Mouse (Mus musculus): ENCODE measurements around the gene Tyms.
"Not testable (repeated sequence)": the region's sequence is repeated elsewhere in the genome, so short reads cannot be mapped to it uniquely, and the experiment has no call there.

Gene Tyms

DNA sequence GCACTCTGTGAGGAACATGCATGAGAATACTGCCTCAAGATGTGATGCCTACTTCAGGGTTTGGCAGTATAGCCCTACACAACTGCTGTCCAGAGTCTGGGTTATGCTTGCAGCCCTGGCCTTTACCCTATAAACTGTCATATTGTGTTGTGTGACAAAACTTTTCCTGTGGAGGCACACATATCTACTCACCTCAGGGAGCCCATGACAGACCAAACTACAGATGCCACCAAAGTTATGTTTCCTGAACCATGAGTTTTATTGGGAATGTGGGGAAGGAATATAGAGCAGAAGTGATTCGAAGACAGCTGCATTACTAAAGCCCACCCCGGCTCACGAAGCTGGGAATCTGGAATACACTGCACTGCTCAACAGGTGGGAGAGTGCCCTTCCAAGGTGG, 29.9 kb upstream of the Tyms start:
- DNase-seq (ENCODE audit: low spot score in 2 of 2): no peak

- no peak for DNase-seq (ENCODE audit: low spot score in 2 of 2)
Measured at GRCm38 (mm10) chr5:30098260-30098659, 24.8 kb upstream of the Tyms start.

DNA sequence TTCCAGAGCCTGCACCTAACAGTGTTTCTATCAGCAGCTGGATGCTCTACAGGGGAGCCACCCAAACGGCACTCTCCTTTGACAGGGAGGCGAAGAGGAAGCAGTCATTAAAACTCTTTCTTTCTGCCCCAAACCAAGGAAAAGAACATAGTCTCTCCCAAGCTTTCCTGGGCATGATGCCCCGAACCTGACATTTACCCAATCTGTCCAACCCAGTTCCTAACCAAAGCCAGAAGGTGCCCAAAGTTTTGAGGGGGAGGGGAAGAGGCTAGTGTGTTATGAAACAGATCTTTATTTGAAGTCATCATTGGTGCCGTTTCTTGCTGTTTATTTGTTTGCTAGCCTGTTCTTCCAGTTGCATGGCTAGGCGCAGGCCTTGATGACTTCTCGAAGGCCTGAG, 22.3 kb upstream of the Tyms start:
- DNase-seq (ENCODE audit: low spot score in 2 of 2): no peak

DNA sequence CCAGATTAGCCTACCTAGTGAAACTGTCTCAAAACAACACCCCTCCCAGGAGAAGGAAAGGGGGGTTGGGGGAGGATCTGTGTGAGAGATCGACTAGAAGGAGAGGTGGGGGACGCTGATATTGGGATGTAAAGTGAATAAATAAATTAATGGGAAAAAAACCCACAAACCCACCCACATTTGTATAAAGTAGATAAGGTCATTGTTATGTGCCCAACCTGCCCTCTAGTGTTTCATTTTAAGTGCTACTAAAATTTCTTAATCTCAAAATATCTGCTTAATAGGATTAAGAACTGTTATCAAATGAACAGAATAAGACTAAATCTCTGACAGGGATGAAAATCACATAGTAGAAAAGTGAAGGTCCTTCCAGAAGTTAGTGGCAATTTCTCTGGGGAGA, 21.0 kb upstream of the Tyms start:
- DNase-seq (ENCODE audit: low spot score in 2 of 2): no peak

- DNase-seq (ENCODE audit: low spot score in 2 of 2): no peak
Measured at GRCm38 (mm10) chr5:30092701-30093100, 19.3 kb upstream of the Tyms start.

DNA sequence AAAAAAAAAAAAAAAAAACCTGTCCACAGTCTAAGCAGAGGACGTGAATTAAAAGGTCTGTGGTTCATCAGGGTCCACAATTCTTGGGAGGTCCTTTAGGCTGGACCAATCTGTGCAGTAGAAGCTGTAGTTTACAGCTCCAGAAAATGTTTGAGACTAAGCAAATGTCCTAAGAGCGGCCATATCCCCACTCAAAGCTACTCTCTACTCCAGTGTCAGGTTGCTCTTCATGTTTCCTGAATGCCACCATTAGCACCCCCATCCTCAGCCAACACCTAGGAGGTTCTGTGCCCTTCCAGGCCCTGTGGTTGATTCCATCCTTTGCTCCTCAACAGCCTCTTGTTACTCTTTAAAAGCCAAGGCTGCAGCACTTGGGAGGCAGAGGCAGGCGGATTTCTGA, 1.0 kb downstream of the Tyms start:
- DNase-seq (ENCODE audit: low spot score in 2 of 2): no peak

- DNase-seq (ENCODE audit: low spot score in 2 of 2): no peak
Measured at GRCm38 (mm10) chr5:30071677-30072076, 1.7 kb downstream of the Tyms start.

DNA sequence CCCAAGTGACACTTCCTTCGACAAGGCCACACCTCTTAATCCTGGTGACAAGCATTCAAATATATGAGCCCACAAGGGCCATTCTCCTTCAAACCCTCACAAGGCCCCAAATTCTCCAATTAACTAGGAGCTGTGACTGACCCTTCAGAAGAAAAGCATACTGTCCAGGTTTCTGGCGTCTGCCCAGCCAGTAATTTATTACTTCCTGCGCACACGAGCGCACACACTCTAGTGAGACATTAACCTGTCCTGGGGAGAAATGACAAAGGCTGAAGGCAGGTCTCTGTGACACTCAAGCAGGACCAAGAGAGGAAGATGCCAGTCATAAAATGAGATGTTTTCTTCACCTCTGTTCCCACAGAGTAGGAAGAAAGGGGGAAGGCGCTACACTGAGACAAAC, 5.7 kb downstream of the Tyms start:
- no peak for DNase-seq (ENCODE audit: low spot score in 2 of 2)

DNA sequence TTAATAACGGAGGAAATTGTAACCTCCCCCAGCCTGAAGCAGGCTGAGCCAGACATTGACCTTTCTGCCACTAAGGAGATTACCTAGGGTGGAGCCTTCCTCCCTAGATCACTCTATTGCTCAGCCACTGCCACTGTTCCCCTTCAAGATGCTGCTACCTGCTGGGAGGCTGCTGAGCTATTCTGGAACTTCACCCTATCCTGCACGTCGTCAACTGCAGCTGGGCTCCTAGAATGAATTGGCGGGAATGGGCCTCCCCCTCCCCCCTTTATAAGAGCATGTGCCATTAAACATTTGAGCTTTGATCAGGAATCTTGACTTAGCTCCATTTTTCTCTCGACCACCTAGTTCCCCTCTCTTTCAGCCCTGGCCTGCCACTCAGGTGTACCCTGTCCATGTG, 13.8 kb downstream of the Tyms start:
- DNase-seq (ENCODE audit: low spot score in 2 of 2): not testable (repeated sequence)

DNA sequence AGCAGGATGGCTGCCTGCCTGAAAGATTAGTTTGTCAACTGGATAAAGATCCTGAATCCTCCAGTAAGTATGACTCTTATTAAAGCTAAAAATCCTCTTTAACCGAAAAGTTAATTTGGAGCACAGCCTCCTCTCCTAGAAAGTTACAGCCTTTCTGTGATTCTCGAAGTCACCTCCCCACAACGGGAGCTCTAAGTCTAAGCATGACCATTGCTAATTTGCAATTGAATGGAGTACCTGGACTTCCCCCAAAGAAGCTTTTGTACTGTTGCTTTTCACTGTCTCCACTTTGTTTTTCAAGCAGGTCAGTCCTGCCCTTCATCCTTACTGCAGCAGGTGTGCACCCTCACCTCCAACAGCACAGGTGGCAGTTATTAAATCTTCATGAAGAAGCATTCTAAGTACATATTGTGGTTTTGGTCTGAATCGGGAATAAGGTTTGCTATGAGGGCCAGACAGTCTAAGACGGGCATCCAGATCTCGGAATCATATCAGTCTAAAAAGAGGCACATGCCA, 15.1 kb downstream of the Tyms start:
- no peak for DNase-seq (ENCODE audit: low spot score in 2 of 2)

DNA sequence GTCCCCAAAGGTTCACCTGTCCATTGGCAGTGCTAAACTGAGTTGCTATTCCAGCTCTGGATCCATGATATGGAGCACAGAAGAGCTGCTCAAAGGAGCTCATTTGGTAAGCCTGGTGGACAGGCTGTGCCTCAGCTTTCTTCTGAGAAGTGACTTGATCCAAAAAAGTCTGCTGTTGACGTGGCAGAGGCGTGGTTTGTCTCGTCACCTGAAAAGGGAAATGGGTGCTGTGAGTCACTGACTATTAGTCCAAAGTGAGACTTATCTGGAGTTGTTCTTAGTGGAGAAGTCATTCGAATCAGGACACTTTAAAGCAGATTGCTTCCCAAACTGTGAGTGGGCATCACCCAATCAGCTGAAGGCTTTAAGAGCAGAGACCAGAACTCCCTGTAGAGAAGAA, 33.6 kb downstream of the Tyms start:
- not testable (repeated sequence) for DNase-seq (ENCODE audit: low spot score in 2 of 2)

DNA sequence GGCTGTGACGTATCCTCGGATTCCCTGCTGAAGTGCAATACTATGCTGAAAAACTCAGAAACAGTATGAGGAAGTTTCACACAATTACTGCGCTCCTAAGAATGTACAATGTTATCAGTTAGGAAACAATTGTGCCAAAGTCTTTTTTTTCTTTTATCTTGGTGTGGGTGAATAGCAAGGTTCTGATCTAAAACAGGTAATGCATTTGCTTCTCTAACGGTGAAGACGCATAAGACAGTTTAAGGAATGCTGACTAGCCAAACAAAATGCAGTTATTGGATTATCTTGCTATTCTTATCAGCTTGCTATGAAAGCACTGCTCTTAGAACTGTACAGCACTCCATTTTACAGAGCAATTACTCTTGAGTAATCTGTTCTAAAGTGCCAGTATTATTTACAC, 34.1 kb downstream of the Tyms start:
- DNase-seq (ENCODE audit: low spot score in 2 of 2): not testable (repeated sequence)

GRCm38 (mm10) chr5:30037111-30037510, 36.3 kb downstream of the Tyms start:
- DNase-seq (ENCODE audit: low spot score in 2 of 2): not testable (repeated sequence)

GRCm38 (mm10) chr5:30035862-30036261, 37.6 kb downstream of the Tyms start:
- DNase-seq (ENCODE audit: low spot score in 2 of 2): not testable (repeated sequence)

DNA sequence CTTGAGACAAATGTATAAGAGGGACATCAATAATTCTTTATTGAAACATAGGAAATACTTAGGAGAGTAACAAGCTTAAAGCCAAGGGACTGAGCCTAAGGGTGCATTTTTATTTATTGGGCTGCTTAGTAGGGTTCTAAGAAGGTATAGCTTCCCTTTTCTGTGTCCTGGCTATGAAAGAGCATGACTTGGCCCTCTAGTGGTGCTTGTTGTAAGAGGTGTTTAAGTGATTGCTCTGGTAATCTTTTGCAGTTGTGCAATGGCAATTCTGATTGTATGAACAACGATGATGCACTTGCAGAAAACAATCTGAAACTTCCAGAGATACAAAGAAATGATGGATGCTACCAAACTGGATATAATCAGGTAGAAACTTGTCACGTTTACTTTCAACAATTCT, 58.8 kb downstream of the Tyms start:
- DNase-seq (ENCODE audit: low spot score in 2 of 2): no peak

GRCm38 (mm10) chr5:30012726-30013503, 60.5 kb downstream of the Tyms start, which contains the start of gene Il6:
Gene Il6, plus strand, starts transcription at chr5:30013114.
- DNase-seq (ENCODE audit: low spot score in 2 of 2): peak; percentile 68 to 83

Measured in frontal cortex, postnatal 25 days (tissue).